Comparison of ENCODE assay signal across 12 mouse cellular contexts in genomic region chr4:97219701-97220100, GRCm38 (mm10).
"Had no signal": no experiment of that assay in that cellular context is flagged by ENCODE, and none has a peak within 500 bp of the region (broad histone marks: within the 10 kb centered on the region; RNA-seq: fewer than 3 reads in every experiment).

No protein-coding gene starts in this region.

- DNase-seq: left cerebral cortex, postnatal 4 days; liver; liver, embryonic 13.5 days; liver, postnatal 0 days; lung, adult 18-20 months; lung, adult 2 months; lung, embryonic 14.5 days; lung, postnatal 10 days; lung, postnatal 14 days; lung, postnatal 36 days; lung, postnatal 4 days; midbrain, embryonic 14.5 days had no signal
